Mouse (Mus musculus) lung, postnatal 0 days (tissue): Measurements from ENCODE around the gene Larp4b.

Experiments used
- CTCF ChIP-seq: IDR thresholded peaks from 2 replicates; pipeline ENCODE4 v1.5.1; 2016; ENCODE audit warnings: antibody characterized with exemption, mild to moderate bottlenecking
- EP300 ChIP-seq: IDR thresholded peaks from 2 replicates; pipeline ENCODE4 v1.6.1; 2016; ENCODE audit warnings: antibody characterized with exemption, mild to moderate bottlenecking, control low read depth

GRCm38 (mm10) chr13:9169616-9170015 lies 75.9 kb downstream of the Larp4b start:
- TF ChIP-seq CTCF: no peak
- no peak for TF ChIP-seq EP300
